Mouse (Mus musculus): ENCODE measurements around the gene Ccdc181. TPM values are rescaled to one million over a fixed set of nuclear protein-coding genes. Genes with fewer than 3 reads are reported as not detected.

The Ccdc181 gene
- 1 to 10 TPM; 4.3 to 4.8 TPM for total RNA-seq (2023)

GRCm38 (mm10) chr1:164275455-164275954 lies at the start of gene Ccdc181:
Ccdc181 (plus strand) TSS chr1:164275585.

GRCm38 (mm10) chr1:164248465-164249331 lies 26.7 kb upstream of the Ccdc181 start, which contains the start of gene Slc19a2:
Slc19a2 (plus strand) TSS chr1:164249046.

GRCm38 (mm10) chr1:164303821-164304220 lies 28.4 kb downstream of the Ccdc181 start, which contains the start of gene Nme7:
Nme7 (plus strand) TSS chr1:164304121.

GRCm38 (mm10) chr1:164307124-164307751 lies 31.9 kb downstream of the Ccdc181 start, which contains the start of gene Blzf1:
Blzf1 (minus strand) TSS chr1:164307489.

Other genes with a start within 250 kb of the Ccdc181 start
- gene Sele, start 227.4 kb upstream of the Ccdc181 start, total RNA-seq (2023), result not detected
- gene Sell, start 213.6 kb upstream of the Ccdc181 start, total RNA-seq (2023), result 100 to 1,000 TPM; 590 to 641 TPM
- 1 to 10 TPM in 1 of 2 experiments, under 1 TPM in 1; 0.47 to 1.2 TPM for gene Selp, start 160.3 kb upstream of the Ccdc181 start, total RNA-seq (2023)
- under 1 TPM; 0.21 to 0.82 TPM for gene F5, start 123.7 kb upstream of the Ccdc181 start, total RNA-seq (2023)
- gene Slc19a2, start 26.5 kb upstream of the Ccdc181 start, total RNA-seq (2023), result 1 to 10 TPM; 6.1 to 8.5 TPM
- 10 to 100 TPM; 10.2 to 15.6 TPM for gene Nme7, start 28.5 kb downstream of the Ccdc181 start, total RNA-seq (2023)
- gene Blzf1, start 31.9 kb downstream of the Ccdc181 start, total RNA-seq (2023), result 10 to 100 TPM; 20.9 to 23.5 TPM
- 100 to 1,000 TPM; 117 to 142 TPM for gene Atp1b1, start 182.8 kb downstream of the Ccdc181 start, total RNA-seq (2023)